ENCODE assay signal across 14 mouse cellular contexts in genomic region chr17:7897120-7897519, GRCm38 (mm10). TPM values are rescaled to one million over a fixed set of nuclear protein-coding genes. Genes with fewer than 3 reads are reported as not detected.
A peak's percentile ranks its signal among the peaks of the same experiment; 100 is the strongest.
DNase-seq lines count a peak whose midpoint lies in the region; ATAC-seq lines count a peak whose summit lies in the region.
"Had no signal": no experiment of that assay in that cellular context is flagged by ENCODE, and none has a peak within 500 bp of the region (broad histone marks: within the 10 kb centered on the region; RNA-seq: fewer than 3 reads in every experiment).

No protein-coding gene starts in this region.

- H3K9ac ChIP-seq in lung, embryonic 16.5 days (ENCODE audit: low read length): no peak overlapping the region
- H3K9ac ChIP-seq: hindbrain, embryonic 13.5 days; liver, embryonic 13.5 days had no signal

- DNase-seq in heart, embryonic 10.5 days (ENCODE audit: low spot score): peak; percentile 48
- no peak for DNase-seq in heart, postnatal 25 days (ENCODE audit: low spot score)
- DNase-seq in lung, postnatal 14 days: no peak
- DNase-seq in naive thymus-derived CD4-positive, alpha-beta T cell, adult 2 months (ENCODE audit: low read depth): peak; percentile 48
- DNase-seq in cerebellum, adult 9-11 months: no peak
- no peak for DNase-seq in right cerebral cortex, postnatal 14 days
- DNase-seq: adrenal gland, postnatal 14 days; cerebellum, adult 9-10 months; liver, embryonic 13.5 days had no signal

- H3K4me3 ChIP-seq in heart, embryonic 10.5 days: no peak overlapping the region
- H3K4me3 ChIP-seq in lung, embryonic 16.5 days (ENCODE audit: low read length): peak overlapping the region; percentile 1; the same call in 1 of the 2 replicates
- H3K4me3 ChIP-seq: hindbrain, embryonic 13.5 days; liver, embryonic 13.5 days had no signal

- no peaks in the 10 kb centered on the region for H3K4me1 ChIP-seq in heart, embryonic 10.5 days
- no peaks in the 10 kb centered on the region for H3K4me1 ChIP-seq in lung, embryonic 16.5 days (replicated peaks; ENCODE audit: control insufficient read depth, insufficient read depth, low read length)

- intact Hi-C loops in heart, postnatal 25 days (cut with DNase I): no loop called here

- H3K27me3 ChIP-seq in heart, embryonic 10.5 days (ENCODE audit: insufficient read depth, poor library complexity, severe bottlenecking): peaks cover 3% of the 10 kb centered on the region; the same call in 1 of the 2 replicates
- H3K27me3 ChIP-seq in lung, embryonic 16.5 days (ENCODE audit: control insufficient read depth, insufficient read depth, low read depth, low read length): no peaks in the 10 kb centered on the region
- H3K27me3 ChIP-seq: hindbrain, embryonic 13.5 days; liver, embryonic 13.5 days had no signal

- 84% methylated on average over 11 of the region's 11 CpGs for WGBS in heart, embryonic 10.5 days
- WGBS in lung, embryonic 16.5 days: 68% methylated on average over 11 of the region's 11 CpGs

- no peaks in the 10 kb centered on the region for H3K9me3 ChIP-seq in heart, embryonic 10.5 days
- H3K9me3 ChIP-seq in lung, embryonic 16.5 days (ENCODE audit: control insufficient read depth, low read length): no peaks in the 10 kb centered on the region
- H3K9me3 ChIP-seq: hindbrain, embryonic 13.5 days; liver, embryonic 13.5 days had no signal

- peak overlapping the region; percentile 31 for H3K4me2 ChIP-seq in lung, embryonic 16.5 days (ENCODE audit: low read depth, low read length)
- H3K4me2 ChIP-seq: hindbrain, embryonic 13.5 days; liver, embryonic 13.5 days had no signal

- H3K36me3 ChIP-seq in heart, embryonic 10.5 days: no peaks in the 10 kb centered on the region
- no peaks in the 10 kb centered on the region for H3K36me3 ChIP-seq in lung, embryonic 16.5 days (ENCODE audit: control insufficient read depth, insufficient read depth, low read length)
- H3K36me3 ChIP-seq: hindbrain, embryonic 13.5 days; liver, embryonic 13.5 days had no signal

- no peak overlapping the region for H3K27ac ChIP-seq in heart, embryonic 10.5 days
- H3K27ac ChIP-seq in lung, embryonic 16.5 days (ENCODE audit: low read length): no peak overlapping the region
- H3K27ac ChIP-seq: hindbrain, embryonic 13.5 days; liver, embryonic 13.5 days had no signal

- no peak for ATAC-seq in lung, embryonic 16.5 days (ENCODE audit: low read depth)
- peak; percentile 6 to 62; a peak in 2 of 4 replicates for ATAC-seq in hematopoietic stem cell, adult 5-6 weeks (replicated peaks in 1 of 2; ENCODE audit: insufficient read depth in 1 of 2, low FRiP score in 2 of 2, low TSS enrichment in 1 of 2, low read depth in 1 of 2, poor library complexity in 2 of 2, severe bottlenecking in 2 of 2)
- ATAC-seq: forebrain, embryonic 14.5 days; midbrain, embryonic 16.5 days had no signal

RNA-seq across cellular contexts. Expression of gene Tagap, which starts 28.7 kb away (rescaled TPM):
- 0.11 and 0.35 TPM in 2 replicates for polyA plus RNA-seq in heart, embryonic 10.5 days (2016; fragmentation: Nextera tagmentation; extraction: Ambion mirVana)
- total RNA-seq in heart, postnatal 25 days (2021): 1 to 10 TPM; 1.8 to 2.6 TPM
- 1.0 and 1.8 TPM in 2 replicates for polyA plus RNA-seq in lung, embryonic 16.5 days (2015; fragmentation: Nextera tagmentation; extraction: Ambion mirVana)
- total RNA-seq in hematopoietic stem cell, adult 5-6 weeks (2017): 11.0 and 12.7 TPM in 2 replicates

RNA-seq across cellular contexts. Expression of gene Rsph3a, which starts 48.3 kb away (rescaled TPM):
- 47.9 and 56.7 TPM in 2 replicates for polyA plus RNA-seq in heart, embryonic 10.5 days (2016; fragmentation: Nextera tagmentation; extraction: Ambion mirVana)
- 10 to 100 TPM; 27.5 to 39.6 TPM for total RNA-seq in heart, postnatal 25 days (2021)
- 57.6 and 74.4 TPM in 2 replicates for polyA plus RNA-seq in lung, embryonic 16.5 days (2015; fragmentation: Nextera tagmentation; extraction: Ambion mirVana)
- total RNA-seq in hematopoietic stem cell, adult 5-6 weeks (2017): 46.2 and 116 TPM in 2 replicates

Comparison
In these comparisons a context has a peak if more than half of its experiments do, and no peak if none do; other contexts are left out.
1. DNase-seq: peak in heart, embryonic 10.5 days (single experiment) and naive thymus-derived CD4-positive, alpha-beta T cell, adult 2 months (single experiment); none in heart, postnatal 25 days (single experiment), lung, postnatal 14 days (single experiment), cerebellum, adult 9-11 months (single experiment) and right cerebral cortex, postnatal 14 days (single experiment).